Mouse (Mus musculus) neural tube, embryonic 15.5 days (tissue): ENCODE results near the gene Spef2. TPM values are rescaled to one million over a fixed set of nuclear protein-coding genes. Genes with fewer than 3 reads are reported as not detected.

Experiments used
- ATAC-seq: fragments of 200-750 bp; cut with Nextera tagmentation; 2 replicates; pipeline ENCODE4 v1.8.0; 2017; ENCODE audit warnings: mild to moderate bottlenecking, moderate TSS enrichment, moderate library complexity; ENCODE audit not compliant: low FRiP score
- H3K27ac ChIP-seq: fragments of 300-500 bp; sonication (generic); replicated peaks from 2 replicates; pipeline ENCODE4 v1.5.1; 2015; ENCODE audit warnings: mild to moderate bottlenecking, inconsistent platforms
- H3K27me3 ChIP-seq: fragments of 300-500 bp; sonication (generic); replicated peaks from 2 replicates; pipeline ENCODE4 v1.6.1; 2015; ENCODE audit warnings: inconsistent platforms
- H3K36me3 ChIP-seq: fragments of 300-500 bp; sonication (generic); 2 replicates; pipeline ENCODE4 v1.6.1; 2015; ENCODE audit warnings: inconsistent platforms
- H3K4me1 ChIP-seq: fragments of 300-500 bp; sonication (generic); 2 replicates; pipeline ENCODE4 v1.6.1; 2015; ENCODE audit warnings: inconsistent platforms
- H3K4me2 ChIP-seq: fragments of 300-500 bp; sonication (generic); 2 replicates; pipeline ENCODE4 v1.6.1; 2015; ENCODE audit warnings: inconsistent platforms, mild to moderate bottlenecking, moderate library complexity
- H3K4me3 ChIP-seq: fragments of 300-500 bp; sonication (generic); replicated peaks from 2 replicates; pipeline ENCODE4 v1.5.1; 2015; ENCODE audit warnings: mild to moderate bottlenecking, inconsistent platforms
- H3K9ac ChIP-seq: fragments of 300-500 bp; sonication (generic); replicated peaks from 2 replicates; pipeline ENCODE4 v1.6.1; 2015; ENCODE audit warnings: mild to moderate bottlenecking, inconsistent platforms
- H3K9me3 ChIP-seq: fragments of 300-500 bp; sonication (generic); replicated peaks from 2 replicates; pipeline ENCODE4 v1.6.1; 2016; ENCODE audit warnings: inconsistent platforms
- WGBS: fragments of 180-500 bp; shearing (Covaris S2); methylation state at CpG from one replicate; pipeline ENCODE4 v1.1.7; 2015; ENCODE audit warnings: mixed read lengths; 5-methylcytosine and 5-hydroxymethylcytosine counted together
- polyA plus RNA-seq: library from polyadenylated mRNA; unstranded; fragments of >200 nt; fragmentation: Nextera tagmentation; extraction: Ambion mirVana; gene quantifications from 2 replicates; pipeline ENCODE4 v1.2.1, GENCODE M21; 2015

The Spef2 gene
- polyA plus RNA-seq, 1 experiment from 2014 or later: 1.0 TPM

DNA sequence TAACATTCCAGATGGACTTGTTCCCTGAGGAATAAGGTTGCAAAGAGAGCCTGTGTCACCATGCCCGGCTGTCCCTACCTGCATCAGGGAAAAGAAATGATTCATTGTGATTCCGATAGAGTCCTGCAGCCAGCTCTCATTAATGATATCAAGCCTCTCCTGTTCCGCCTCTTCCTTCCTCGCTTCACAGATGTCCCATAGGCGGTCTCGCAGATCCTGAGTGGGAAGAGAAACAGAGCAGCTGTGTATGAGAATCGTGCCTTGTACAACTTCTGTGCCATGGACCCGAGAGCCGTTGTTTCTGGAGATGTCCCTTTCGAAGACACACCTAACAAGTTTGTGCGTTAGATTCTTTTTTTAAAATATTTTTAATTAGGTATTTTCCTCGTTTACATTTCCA, 114.2 kb downstream of the Spef2 start:
- H3K9me3 ChIP-seq: no peaks in the 10 kb centered on the region
- WGBS: 90% methylated on average over 12 of the region's 12 CpGs
- no peaks in the 10 kb centered on the region for H3K36me3 ChIP-seq
- H3K27ac ChIP-seq: no peak overlapping the region
- no peaks in the 10 kb centered on the region for H3K27me3 ChIP-seq
- no peak for ATAC-seq
- no peak overlapping the region for H3K4me2 ChIP-seq
- H3K9ac ChIP-seq: no peak overlapping the region
- H3K4me3 ChIP-seq: no peak overlapping the region
- no peaks in the 10 kb centered on the region for H3K4me1 ChIP-seq

DNA sequence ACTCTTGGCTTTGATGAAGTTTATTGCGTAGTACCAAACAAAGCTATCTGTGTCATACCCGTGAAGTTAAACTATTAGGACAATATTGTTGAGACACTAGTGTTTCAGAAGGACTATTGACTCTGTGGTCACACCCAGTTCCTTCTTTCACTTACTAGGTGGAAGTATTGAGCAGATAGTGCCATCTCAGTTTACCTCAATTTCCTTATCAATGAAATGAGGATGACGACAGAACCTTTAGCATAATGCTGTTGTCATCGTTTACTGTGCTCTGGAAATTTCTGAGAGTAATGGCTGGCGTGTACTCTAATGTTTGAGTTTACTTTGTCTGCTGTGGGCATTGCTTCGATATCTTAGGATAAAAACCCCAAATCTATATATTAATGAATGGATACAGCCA, 117.0 kb downstream of the Spef2 start:
- WGBS: 95% methylated on average over 6 of the region's 6 CpGs
- Histone ChIP-seq H3K9me3 (no peaks in the 10 kb centered on the region), H3K4me1 (no peaks in the 10 kb centered on the region), H3K27ac (no peak overlapping the region), H3K4me2 (no peak overlapping the region), H3K4me3 (no peak overlapping the region), H3K9ac (no peak overlapping the region), H3K36me3 (no peaks in the 10 kb centered on the region), H3K27me3 (no peaks in the 10 kb centered on the region)
- ATAC-seq: no peak

GRCm38 (mm10) chr15:9629660-9630059, 119.0 kb downstream of the Spef2 start:
- 86% methylated on average over 1 of the region's 1 CpGs for WGBS
- no peaks in the 10 kb centered on the region for H3K36me3 ChIP-seq
- ATAC-seq: no peak

GRCm38 (mm10) chr15:9624619-9625018, 124.0 kb downstream of the Spef2 start:
- Histone ChIP-seq H3K27ac (no peak overlapping the region), H3K4me2 (no peak overlapping the region), H3K27me3 (no peaks in the 10 kb centered on the region), H3K36me3 (no peaks in the 10 kb centered on the region), H3K9me3 (no peaks in the 10 kb centered on the region), H3K9ac (no peak overlapping the region), H3K4me1 (no peaks in the 10 kb centered on the region), H3K4me3 (no peak overlapping the region)
- 78% methylated on average over 2 of the region's 2 CpGs for WGBS
- ATAC-seq: no peak

More at GRCm38 (mm10) chr15:9629660-9630059, 119.0 kb downstream of the Spef2 start:
- H3K9ac ChIP-seq: no peak overlapping the region
- no peaks in the 10 kb centered on the region for H3K9me3 ChIP-seq
- no peaks in the 10 kb centered on the region for H3K4me1 ChIP-seq
- H3K27me3 ChIP-seq: no peaks in the 10 kb centered on the region
- no peak overlapping the region for H3K4me2 ChIP-seq
- no peak overlapping the region for H3K27ac ChIP-seq
- no peak overlapping the region for H3K4me3 ChIP-seq

GRCm38 (mm10) chr15:9608177-9608576, 140.5 kb downstream of the Spef2 start:
- Histone ChIP-seq H3K4me1 (no peaks in the 10 kb centered on the region), H3K27me3 (no peaks in the 10 kb centered on the region), H3K4me3 (no peak overlapping the region), H3K4me2 (no peak overlapping the region), H3K9me3 (no peaks in the 10 kb centered on the region), H3K27ac (no peak overlapping the region), H3K9ac (no peak overlapping the region), H3K36me3 (no peaks in the 10 kb centered on the region)
- 71% methylated on average over 4 of the region's 4 CpGs for WGBS
- no peak for ATAC-seq

DNA sequence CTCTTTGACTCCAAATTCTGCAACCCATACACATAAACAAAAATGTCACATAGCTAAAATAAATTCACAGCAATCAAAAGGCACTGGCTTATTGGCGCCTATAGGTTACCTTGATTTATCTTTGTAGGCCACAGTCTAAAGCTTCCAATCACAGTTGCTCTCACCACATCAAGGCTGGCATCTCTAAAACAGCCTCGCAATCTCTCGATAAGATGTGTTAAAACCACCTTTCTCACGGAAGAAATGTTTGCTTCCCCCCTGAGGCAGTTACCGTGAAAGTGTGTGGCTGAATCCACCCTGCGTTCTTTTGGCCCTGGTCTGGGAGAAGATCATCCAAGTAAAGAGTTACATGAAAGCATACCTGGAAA, 148.6 kb downstream of the Spef2 start:
- Histone ChIP-seq H3K9me3 (no peaks in the 10 kb centered on the region), H3K4me3 (no peak overlapping the region), H3K27ac (no peak overlapping the region), H3K4me2 (no peak overlapping the region), H3K9ac (no peak overlapping the region), H3K36me3 (no peaks in the 10 kb centered on the region), H3K27me3 (no peaks in the 10 kb centered on the region), H3K4me1 (no peaks in the 10 kb centered on the region)
- no peak for ATAC-seq
- 94% methylated on average over 6 of the region's 6 CpGs for WGBS

GRCm38 (mm10) chr15:9599382-9600087, 149.1 kb downstream of the Spef2 start:
- Histone ChIP-seq H3K36me3 (no peaks in the 10 kb centered on the region), H3K27ac (no peak overlapping the region), H3K4me3 (no peak overlapping the region), H3K4me1 (no peaks in the 10 kb centered on the region), H3K9me3 (no peaks in the 10 kb centered on the region), H3K9ac (no peak overlapping the region), H3K4me2 (no peak overlapping the region), H3K27me3 (no peaks in the 10 kb centered on the region)
- ATAC-seq: no peak
- whole genome bisulfite sequencing: 85% methylated on average over 12 of the region's 12 CpGs

GRCm38 (mm10) chr15:9596298-9597060, 152.2 kb downstream of the Spef2 start:
- Histone ChIP-seq H3K4me1 (no peaks in the 10 kb centered on the region), H3K9me3 (no peaks in the 10 kb centered on the region), H3K27me3 (no peaks in the 10 kb centered on the region), H3K4me2 (no peak overlapping the region), H3K9ac (no peak overlapping the region), H3K4me3 (no peak overlapping the region), H3K36me3 (no peaks in the 10 kb centered on the region), H3K27ac (no peak overlapping the region)
- WGBS: 92% methylated on average over 6 of the region's 6 CpGs
- ATAC-seq: no peak

DNA sequence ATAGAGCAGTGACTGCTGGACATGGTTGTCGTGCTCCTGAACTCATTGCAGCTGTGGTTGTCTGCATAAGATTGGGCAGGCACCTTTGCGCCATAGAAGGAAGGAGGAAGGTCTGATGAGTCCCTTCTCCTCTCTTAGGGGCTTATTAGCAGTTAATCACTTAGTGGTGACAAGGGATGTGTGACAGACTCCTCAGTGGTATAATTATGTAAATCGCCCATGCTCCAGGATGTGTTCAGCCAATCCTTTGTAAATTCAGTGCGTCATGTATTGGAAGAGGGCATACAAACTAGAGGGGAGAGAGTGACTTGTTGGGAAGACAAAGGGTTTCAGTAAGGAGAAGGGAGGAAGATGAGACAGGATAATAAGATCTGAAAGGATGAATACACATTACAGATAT, 158.7 kb downstream of the Spef2 start:
- H3K4me1 ChIP-seq: no peaks in the 10 kb centered on the region
- WGBS: 78% methylated on average over 4 of the region's 4 CpGs
- H3K4me2 ChIP-seq: no peak overlapping the region
- no peak overlapping the region for H3K4me3 ChIP-seq
- no peak for ATAC-seq
- H3K9ac ChIP-seq: no peak overlapping the region
- no peak overlapping the region for H3K27ac ChIP-seq
- no peaks in the 10 kb centered on the region for H3K9me3 ChIP-seq
- H3K36me3 ChIP-seq: no peaks in the 10 kb centered on the region
- no peaks in the 10 kb centered on the region for H3K27me3 ChIP-seq

GRCm38 (mm10) chr15:9580470-9581280, 168.0 kb downstream of the Spef2 start:
- H3K36me3 ChIP-seq: no peaks in the 10 kb centered on the region
- no peak for ATAC-seq

GRCm38 (mm10) chr15:9577303-9577702, 171.4 kb downstream of the Spef2 start:
- Histone ChIP-seq H3K27me3 (no peaks in the 10 kb centered on the region), H3K4me1 (no peaks in the 10 kb centered on the region), H3K36me3 (no peaks in the 10 kb centered on the region), H3K27ac (no peak overlapping the region), H3K4me2 (no peak overlapping the region), H3K9ac (no peak overlapping the region), H3K9me3 (no peaks in the 10 kb centered on the region), H3K4me3 (no peak overlapping the region)
- WGBS: 83% methylated on average over 4 of the region's 4 CpGs
- no peak for ATAC-seq

More at GRCm38 (mm10) chr15:9580470-9581280, 168.0 kb downstream of the Spef2 start:
- Histone ChIP-seq H3K27me3 (no peaks in the 10 kb centered on the region), H3K4me2 (no peak overlapping the region), H3K27ac (no peak overlapping the region), H3K4me3 (no peak overlapping the region), H3K4me1 (no peaks in the 10 kb centered on the region), H3K9me3 (no peaks in the 10 kb centered on the region), H3K9ac (no peak overlapping the region)
- WGBS: 86% methylated on average over 11 of the region's 11 CpGs
